Mouse (Mus musculus): Measurements from ENCODE around the gene Snrpa.

The Snrpa gene

DNA sequence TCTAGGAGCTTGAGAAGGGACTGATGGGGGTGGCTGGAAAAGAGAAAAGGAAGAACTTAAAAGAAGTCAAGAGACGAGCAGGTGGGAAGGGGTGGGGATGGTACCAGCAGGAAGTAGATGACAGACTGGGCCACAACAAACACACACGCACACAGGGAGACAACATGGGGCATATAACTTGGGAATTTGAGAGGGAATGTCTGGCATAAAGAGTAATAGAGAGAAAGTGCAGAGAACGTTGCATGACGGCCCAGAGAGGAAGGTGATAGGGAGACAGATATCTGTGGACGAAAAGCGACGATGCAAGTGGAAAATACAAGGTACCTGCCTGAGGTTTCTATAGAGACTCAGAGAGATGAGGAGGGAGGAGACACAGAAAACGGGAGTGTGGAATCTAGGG lies 30.4 kb downstream of the Snrpa start:
- no peak for DNase-seq

DNA sequence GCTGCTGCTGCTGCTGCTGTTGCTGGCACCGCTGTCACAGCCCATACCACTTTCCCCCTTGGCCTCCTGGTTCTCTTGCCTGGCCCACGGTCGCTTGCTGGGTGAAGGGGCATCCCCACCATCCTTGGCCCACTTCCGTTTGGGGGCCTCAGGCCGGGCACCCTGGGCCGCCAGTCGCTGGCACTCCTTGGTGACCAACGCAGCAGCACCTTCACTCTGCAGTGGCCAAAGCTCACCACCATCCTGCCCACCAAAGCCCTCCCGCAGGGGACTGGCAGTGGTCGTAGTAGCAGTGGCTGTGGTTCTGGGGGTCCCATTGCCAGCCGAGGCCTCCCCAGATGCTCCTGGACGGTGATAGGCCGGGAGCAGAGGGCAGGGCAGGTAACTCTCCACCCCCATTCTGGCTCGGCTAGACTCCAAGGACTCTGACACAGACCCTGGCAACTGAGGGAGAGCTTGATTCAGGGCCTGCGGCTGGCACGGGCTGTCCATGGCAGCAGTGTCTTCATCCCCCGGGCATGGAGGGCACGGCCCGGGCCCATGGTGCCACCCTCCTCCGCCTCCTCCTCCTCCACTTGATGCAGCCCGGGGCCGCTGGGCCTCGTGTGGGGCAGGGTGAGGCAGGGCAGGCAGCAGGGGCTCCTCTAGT lies 30.9 kb downstream of the Snrpa start:
- no peak for DNase-seq

DNA sequence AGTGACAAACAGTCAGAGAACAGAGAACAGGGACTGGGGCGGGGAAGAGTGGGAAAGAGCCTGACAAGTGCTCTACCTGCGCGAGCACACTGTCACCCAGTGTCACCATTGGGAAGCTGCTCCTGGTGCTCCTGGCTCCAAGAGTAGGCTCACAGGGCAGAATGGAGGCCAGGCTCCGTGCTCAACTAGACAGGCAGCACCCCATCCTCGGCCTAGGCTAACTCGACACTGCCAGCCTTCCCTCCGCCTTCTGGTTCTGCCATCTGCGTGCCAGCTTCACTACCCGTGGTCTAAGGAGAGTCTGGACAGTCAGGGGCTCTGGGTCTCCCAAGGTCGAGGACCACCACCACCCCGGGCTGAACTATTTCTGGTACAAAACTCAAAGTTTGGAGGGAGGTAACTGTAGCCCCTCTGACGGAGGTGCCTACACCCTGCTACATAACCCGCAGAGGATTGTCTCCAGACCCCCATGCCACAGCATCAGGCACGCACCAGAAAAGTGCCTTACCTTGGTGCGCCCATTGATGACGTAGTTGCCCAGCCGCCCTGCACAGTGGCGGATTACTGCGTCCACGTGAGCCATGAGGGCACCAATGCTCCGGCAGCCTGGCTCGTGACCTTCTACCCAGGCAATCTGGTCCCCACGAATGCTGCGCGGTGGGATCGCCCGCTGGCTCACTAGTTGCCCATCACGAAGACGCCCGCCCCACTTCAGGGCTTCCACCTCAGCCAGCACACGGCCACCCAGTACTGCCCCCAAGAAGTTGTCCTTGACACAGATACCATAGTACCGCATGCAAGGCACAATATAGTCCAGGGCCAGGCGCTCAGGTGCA lies 31.7 kb downstream of the Snrpa start:
- no peak for DNase-seq

DNA sequence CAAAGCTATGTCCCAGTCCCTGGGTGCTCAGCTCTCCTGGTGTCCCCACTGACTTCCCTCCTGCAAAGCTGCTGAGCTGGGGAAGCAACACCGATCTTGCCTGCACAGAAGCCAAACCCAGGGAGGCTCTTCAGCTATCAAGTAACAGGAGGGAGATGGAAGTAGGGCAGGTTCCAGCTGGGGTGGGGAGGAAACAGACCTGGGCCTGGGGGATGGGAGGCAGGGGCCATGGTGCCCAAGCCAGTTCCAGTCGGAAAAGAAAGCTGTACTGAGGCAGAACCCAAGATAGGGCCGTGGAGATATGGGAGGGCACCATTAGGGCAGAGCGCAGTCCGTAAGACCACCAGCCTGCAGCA lies 32.6 kb downstream of the Snrpa start:
- DNase-seq, result no peak

DNA sequence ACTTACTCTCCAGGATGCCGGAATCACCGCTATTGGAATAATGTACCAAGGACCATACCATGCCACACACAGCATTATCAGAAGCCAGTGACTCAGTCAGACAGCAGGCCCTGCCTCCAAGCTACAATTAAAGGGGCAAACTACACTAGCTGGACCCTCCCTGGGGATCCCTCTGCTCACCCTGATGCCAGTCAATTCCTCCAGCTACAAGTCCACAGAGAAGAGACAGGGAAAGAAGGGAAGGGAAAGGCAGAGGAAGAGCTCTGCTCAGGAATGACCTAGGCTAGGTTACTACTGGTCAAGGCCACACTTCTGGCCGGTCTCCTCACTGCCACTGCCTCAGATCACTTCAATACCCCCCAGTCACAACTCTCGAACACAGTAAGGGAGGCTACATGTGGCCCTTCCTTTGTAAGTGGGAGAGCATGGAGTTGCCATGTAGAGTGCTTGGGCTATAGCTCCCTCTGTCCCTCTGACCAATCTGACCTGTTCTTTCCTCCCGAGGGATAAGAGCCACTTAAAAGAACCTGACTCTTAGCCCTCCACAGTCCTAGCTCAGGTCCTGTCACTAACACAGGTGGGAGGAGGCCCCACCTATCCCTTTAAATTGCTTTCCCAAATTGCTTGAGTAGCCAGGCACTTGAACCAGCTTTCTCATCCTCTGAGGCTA lies 33.2 kb downstream of the Snrpa start:
- DNase-seq, result no peak

DNA sequence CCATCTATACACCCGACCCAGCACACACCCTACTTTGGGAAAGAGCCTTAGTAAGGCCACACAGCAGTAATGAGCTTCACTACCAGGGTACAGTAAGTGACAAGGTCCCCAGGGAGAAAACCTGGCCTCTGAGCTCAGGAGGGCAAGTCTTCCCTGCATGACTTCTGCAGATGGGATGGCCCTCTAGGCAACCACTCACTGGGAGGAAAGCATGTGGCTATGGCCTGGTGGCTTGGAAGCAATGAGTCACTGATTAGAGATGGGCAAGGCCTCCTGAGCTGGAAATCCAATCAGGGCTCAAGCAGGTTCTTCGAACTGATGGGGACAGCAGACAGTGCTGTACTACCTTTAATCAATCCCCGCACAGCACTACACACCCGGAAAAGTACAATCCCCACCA lies 34.3 kb downstream of the Snrpa start:
- DNase-seq, result no peak

DNA sequence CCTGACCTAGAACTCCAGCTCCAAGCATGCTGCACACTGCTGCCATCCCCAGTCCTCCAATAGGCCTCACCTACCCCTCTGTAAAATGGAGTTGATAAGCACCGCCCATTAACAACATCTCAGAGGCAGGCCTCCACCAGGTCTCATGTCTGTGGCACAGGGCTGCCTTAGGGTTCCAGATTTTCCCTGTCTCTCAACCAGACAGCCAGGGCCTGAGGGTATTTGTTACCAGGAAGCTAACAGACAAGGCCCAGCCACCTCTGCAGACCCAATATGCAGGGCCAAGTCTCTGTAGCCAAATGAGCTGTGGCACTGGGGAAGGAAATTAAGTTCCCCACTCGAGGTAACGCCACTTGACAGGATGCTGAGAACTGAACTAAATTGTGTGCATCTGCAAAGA lies 35.1 kb downstream of the Snrpa start:
- DNase-seq, result no peak

DNA sequence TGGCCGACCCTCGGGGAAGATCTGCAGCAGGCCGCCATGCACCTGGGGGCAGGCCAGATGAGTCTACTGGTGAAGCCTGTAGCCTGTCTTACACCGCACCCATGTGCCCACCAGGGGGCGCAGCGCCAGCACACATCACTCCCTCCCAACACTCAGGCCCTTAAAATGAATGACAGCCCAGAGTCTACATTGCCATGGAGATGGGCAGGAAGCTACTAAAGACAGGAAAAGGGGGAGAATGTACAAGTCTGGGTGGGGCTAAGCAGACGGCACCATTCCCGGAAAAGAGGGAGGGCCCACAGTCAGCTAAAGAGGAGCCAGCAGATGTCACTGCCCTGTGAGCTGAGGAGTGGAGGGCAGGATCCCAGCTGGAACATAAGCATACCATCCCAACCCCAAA lies 36.2 kb downstream of the Snrpa start:
- peak; percentile 94 to 95 for DNase-seq

DNA sequence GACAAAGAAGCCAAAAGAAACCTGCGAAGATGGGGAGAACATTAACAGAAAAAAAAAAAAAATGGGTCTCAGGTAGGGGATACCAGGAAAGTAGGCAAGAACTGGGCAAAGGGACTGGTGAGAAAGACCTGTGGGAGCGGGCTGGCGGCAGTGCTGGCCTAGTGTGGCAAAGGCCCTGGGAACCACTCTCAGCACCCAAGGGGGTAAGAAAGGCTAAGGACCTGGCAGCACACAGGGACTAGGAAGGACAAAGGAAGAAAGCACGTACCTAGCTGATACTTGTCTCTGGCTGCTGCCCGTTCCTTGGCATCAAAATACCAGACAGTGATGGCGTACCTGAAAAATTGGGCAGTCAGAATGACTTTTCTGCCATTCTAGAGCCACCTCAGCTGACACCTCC lies 36.8 kb downstream of the Snrpa start:
- no peak for DNase-seq

DNA sequence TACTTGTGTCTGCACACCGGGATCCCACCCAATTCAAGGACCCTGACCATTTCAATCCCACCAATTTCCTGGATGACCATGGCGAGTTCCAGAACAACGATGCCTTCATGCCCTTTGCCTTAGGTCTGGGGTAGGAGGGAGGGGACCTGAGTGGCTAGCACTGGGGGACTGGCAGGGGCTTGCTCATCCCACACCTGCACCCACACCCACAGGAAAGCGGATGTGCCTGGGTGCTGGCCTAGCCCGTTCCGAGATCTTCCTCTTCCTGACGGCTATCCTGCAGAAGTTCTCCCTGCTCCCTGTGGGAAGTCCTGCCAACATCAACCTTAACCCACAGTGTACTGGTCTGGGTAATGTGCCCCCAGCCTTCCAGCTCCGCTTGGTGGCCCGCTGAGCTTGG lies 37.9 kb downstream of the Snrpa start:
- DNase-seq, result no peak

DNA sequence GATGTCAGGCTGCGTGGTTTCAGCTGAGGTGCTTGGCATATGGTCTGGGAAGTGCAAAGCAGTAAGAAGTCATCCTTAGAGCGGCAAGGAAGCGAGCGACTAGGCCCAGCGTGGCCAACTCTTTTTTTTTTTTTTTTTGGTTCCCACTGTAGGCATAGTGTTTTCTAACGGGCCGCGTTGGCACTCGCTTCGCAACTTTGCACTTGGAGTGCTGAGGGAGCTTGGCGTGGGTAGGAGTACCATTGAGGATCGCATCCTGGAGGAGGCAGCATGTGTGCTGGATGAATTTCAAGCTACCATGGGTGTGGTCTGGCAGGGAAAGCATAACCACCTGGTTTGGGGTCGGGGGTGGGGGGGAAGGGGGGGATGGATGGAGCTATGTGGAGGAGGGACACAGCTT lies 40.1 kb downstream of the Snrpa start:
- no peak for DNase-seq

DNA sequence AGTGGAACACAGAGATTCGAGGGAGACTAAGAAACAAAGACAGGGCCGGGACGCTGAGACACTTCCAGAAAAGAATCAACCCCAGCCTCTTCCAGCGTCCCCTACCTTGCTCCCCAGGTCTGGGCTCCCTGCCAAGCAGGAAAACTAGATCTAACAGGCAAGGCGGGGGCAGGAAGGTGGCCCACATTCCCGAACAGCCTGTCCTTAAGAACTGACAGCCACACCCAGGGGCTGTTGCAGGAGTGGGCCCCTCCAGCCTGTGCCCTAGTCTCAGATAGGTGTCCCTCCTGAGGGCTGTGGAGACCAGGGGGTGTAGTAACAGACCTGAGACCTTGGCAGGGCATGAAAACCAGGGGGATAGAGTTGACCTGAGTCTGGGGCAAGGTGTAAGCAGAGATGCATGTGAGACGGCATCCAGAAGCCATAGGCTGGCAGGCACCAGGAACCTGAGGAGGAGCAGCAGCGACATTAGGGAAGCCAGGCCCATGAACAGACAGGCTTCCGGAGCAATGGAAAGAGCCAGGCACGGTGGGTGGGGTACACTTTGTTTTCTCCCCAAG lies 42.8 kb downstream of the Snrpa start, which contains the start of gene Cyp2t4:
Gene Cyp2t4, plus strand, starts transcription at position 510 of the 560 bp plus-strand sequence.
- no peak for DNase-seq

All from B cell, adult 2 months (primary cell).